17 mouse cellular contexts compared by ENCODE assay signal in the genomic region with DNA sequence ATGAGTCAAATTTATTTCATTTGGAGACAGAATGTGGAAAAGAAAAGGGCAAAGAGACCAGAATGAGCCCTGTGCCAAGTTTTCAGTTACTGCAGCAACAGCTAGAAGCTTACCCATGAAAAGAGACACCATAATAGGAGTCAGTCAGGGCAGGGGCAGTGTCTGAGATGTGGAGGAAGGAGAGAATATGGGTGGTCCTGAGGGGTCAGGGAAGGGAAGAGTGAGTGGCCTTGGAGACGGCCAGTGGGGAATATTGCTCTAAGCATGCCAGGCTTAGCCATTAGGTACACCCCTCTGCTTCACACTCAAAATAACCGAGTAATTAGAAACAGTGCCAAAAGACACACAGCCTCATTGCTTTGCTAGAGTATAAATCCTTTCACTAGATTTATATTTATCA. TPM values are rescaled to one million over a fixed set of nuclear protein-coding genes. Genes with fewer than 3 reads are reported as not detected.
"Had no signal": no experiment of that assay in that cellular context is flagged by ENCODE, and none has a peak within 500 bp of the region (broad histone marks: within the 10 kb centered on the region; RNA-seq: fewer than 3 reads in every experiment).

No protein-coding gene starts in this region.

- H3K9ac ChIP-seq: limb, embryonic 15.5 days; liver, embryonic 12.5 days; lung, embryonic 14.5 days; midbrain, embryonic 15.5 days; neural tube, embryonic 13.5 days; stomach, embryonic 15.5 days had no signal

- ATAC-seq: liver, embryonic 12.5 days; midbrain, embryonic 15.5 days had no signal

- H3K9me3 ChIP-seq: megakaryocyte, embryonic 14.5 days; stomach, embryonic 15.5 days had no signal

- DNase-seq: kidney, adult 18-20 months; lung, embryonic 14.5 days; lung, postnatal 10 days; lung, postnatal 4 days; right cerebral cortex, postnatal 14 days; thymus, adult 2 months; thymus, postnatal 25 days had no signal

- H3K27me3 ChIP-seq: limb, embryonic 15.5 days; liver, embryonic 12.5 days; megakaryocyte, embryonic 14.5 days; midbrain, embryonic 15.5 days; neural tube, embryonic 13.5 days; stomach, embryonic 15.5 days had no signal

- H3K27ac ChIP-seq: kidney, postnatal 0 days; left cerebral cortex, adult 2 months; limb, embryonic 15.5 days; liver, embryonic 12.5 days; midbrain, embryonic 15.5 days; neural tube, embryonic 13.5 days; stomach, embryonic 15.5 days had no signal

- H3K4me3 ChIP-seq: left cerebral cortex, adult 2 months; limb, embryonic 15.5 days; liver, embryonic 12.5 days; megakaryocyte, embryonic 14.5 days; midbrain, embryonic 15.5 days; neural tube, embryonic 13.5 days; stomach, embryonic 15.5 days had no signal

- H3K4me2 ChIP-seq: limb, embryonic 15.5 days; liver, embryonic 12.5 days; lung, embryonic 14.5 days; midbrain, embryonic 11.5 days; midbrain, embryonic 15.5 days; neural tube, embryonic 13.5 days; stomach, embryonic 15.5 days had no signal

- H3K36me3 ChIP-seq: limb, embryonic 15.5 days; liver, embryonic 12.5 days; midbrain, embryonic 15.5 days; neural tube, embryonic 13.5 days; stomach, embryonic 15.5 days had no signal

- H3K4me1 ChIP-seq: limb, embryonic 15.5 days; liver, embryonic 12.5 days; megakaryocyte, embryonic 14.5 days; midbrain, embryonic 15.5 days; neural tube, embryonic 13.5 days; stomach, embryonic 15.5 days had no signal

RNA-seq across cellular contexts. Expression of gene Ednra, which starts 9.5 kb away (rescaled TPM):
- total RNA-seq: monocyte, adult 5-6 weeks had no signal
